Mouse (Mus musculus): Measurements from ENCODE around the gene Fam107b.

DNA sequence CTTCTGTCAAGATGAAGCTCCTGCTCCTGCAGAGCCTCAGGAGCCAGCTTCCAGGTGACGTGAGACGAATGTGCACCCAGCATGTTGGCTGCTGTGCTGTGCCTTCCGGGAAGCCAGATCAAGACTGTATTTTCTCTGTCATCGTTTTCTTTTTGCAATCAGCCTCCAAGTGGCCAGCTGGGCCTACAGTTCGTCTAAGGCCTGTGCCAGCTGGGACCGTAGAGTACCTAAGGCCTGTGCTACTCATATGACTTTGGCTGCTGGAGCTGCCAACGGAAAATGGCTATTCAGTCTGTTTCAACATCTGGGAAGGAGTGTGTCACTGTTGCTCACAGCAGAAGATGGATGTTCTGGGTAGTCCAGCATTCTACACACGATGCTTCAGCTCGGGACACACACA, 62.8 kb downstream of the Fam107b start:
- no peak for TF ChIP-seq CTCF (IDR thresholded peaks at IDR 0.05; ENCODE audit: low read depth)
- TF ChIP-seq EP300 (IDR thresholded peaks at IDR 0.05; ENCODE audit: low read depth): no peak

Measured in liver, embryonic 14.5 days (tissue).